Mouse (Mus musculus) MEL (cell line): Measurements from ENCODE around the gene Fbxo21.

Experiments used
- CTCF ChIP-seq, 3 experiments: IDR thresholded peaks in 2 of 3; conservative IDR thresholded peaks in 1 of 3; 2 replicates each; pipeline ENCODE4 v1.5.1; 2011 to 2012; ENCODE audit warnings: low read length in 3 of 3, low read depth in 2 of 3, mild to moderate bottlenecking in 2 of 3, improper control_type of control experiment in 1 of 3, inconsistent platforms in 1 of 3, mixed read lengths in 1 of 3, moderate library complexity in 1 of 3; ENCODE audit not compliant: control insufficient read depth in 1 of 3, insufficient read depth in 1 of 3, poor library complexity in 1 of 3, severe bottlenecking in 1 of 3
- MAX ChIP-seq: IDR thresholded peaks from 2 replicates; pipeline ENCODE4 v1.6.1; 2011; ENCODE audit warnings: low read length, improper control_type of control experiment
- POLR2A ChIP-seq, 2 experiments: IDR thresholded peaks; 2 replicates each; pipeline ENCODE4 v1.6.1; 2011 to 2012; ENCODE audit warnings: low read length in 2 of 2, mild to moderate bottlenecking in 2 of 2, control low read depth in 1 of 2, improper control_type of control experiment in 1 of 2, low read depth in 1 of 2, moderate library complexity in 1 of 2; ENCODE audit not compliant: control insufficient read depth in 1 of 2, insufficient read depth in 1 of 2, poor library complexity in 1 of 2

GRCm38 (mm10) chr5:117954429-117954828, 22.1 kb upstream of the Fbxo21 start:
- TF ChIP-seq POLR2A (IDR thresholded peaks at IDR 0.05; ENCODE audit: control insufficient read depth in 1 of 2, insufficient read depth in 1 of 2, low read depth in 1 of 2, low read length in 2 of 2, poor library complexity in 1 of 2) (no peak), MAX (no peak), CTCF (IDR thresholded peaks at IDR 0.05 in 2 of 3, conservative IDR thresholded peaks at IDR 0.05 in 1 of 3; ENCODE audit: control insufficient read depth in 1 of 3, insufficient read depth in 1 of 3, low read depth in 2 of 3, low read length in 3 of 3, poor library complexity in 1 of 3, severe bottlenecking in 1 of 3) (no peak)
